Mouse (Mus musculus) embryonic fibroblast, embryonic 13.5 days (primary cell): ENCODE measurements around the gene Dnajc25.

Source experiments
- CTCF ChIP-seq: IDR thresholded peaks from 2 replicates; pipeline ENCODE4 v1.5.1; 2011; ENCODE audit warnings: mild to moderate bottlenecking, control low read depth, low read length, moderate library complexity, borderline replicate concordance; ENCODE audit not compliant: insufficient read depth
- POLR2A ChIP-seq: IDR thresholded peaks from 2 replicates; pipeline ENCODE4 v1.6.1; 2011; ENCODE audit warnings: low read depth, mild to moderate bottlenecking, control low read depth, low read length, moderate library complexity

- TF ChIP-seq CTCF (no peak), POLR2A (no peak)
These were observed 33.1 kb upstream of the Dnajc25 start for GRCm38 (mm10) chr4:58961719-58962118.
